Mouse (Mus musculus): Measurements from ENCODE around the gene Tecr.
"Not testable (repeated sequence)": the region's sequence is repeated elsewhere in the genome, so short reads cannot be mapped to it uniquely, and the experiment has no call there.

Tecr gene

DNA sequence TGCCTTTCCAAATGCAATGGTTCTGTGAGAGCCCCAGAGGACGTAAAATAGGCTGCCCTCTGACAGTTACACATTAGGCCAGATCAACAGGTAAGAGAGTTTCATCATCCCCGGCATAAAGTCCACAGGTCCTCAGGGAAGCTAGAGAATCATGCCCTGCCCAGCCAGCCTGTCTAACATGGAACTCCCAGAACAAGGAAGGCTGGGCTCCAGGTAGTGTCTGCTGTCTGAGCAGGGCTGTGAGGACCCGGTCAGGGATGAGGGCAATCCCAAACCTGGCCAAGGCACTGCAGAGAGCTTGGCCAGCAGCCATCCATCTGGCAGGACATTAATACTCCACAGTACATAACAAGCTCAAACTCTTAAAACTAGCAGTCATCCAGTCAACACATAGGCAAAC, 22.4 kb downstream of the Tecr start:
- intact Hi-C loops (cut with DNase I), result no loop called here

DNA sequence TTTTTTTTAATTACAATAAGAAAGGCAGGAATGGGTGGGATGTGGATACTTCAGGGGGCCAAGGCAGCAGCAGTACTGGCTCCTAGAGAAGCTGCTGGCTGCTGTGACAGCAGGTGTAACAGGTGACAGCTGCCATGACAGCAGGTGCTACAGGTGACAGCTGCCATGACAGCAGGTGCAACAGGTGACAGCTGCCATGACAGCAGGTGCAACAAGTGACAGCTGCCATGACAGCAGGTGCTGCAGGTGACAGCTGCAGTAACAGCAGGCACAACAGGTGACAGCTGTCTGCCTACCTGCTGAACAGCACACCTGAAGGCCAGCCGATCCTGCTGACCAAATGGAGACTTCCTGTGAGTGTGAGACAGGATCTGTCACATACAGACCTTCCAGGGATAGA, 23.0 kb downstream of the Tecr start:
- intact Hi-C loops (cut with DNase I), result no loop called here

DNA sequence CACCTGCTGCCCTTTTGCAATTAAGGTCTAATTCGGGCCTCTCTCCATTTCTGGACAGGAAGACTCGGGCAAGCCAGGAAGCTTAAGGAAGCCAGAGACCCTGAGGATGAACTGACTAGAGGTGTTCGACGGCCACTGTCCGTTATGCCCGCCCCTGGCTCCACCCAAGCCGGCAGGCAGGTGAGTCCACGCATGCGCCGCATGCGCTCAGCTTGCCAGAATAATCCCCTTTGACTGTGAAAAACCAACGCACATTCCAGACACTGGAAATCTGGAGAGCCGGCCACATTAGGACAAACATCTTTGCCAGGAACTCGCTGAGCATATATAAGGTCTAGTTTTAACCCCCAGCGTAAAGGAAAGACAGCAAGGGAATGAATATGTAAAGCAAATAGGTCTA, 24.5 kb downstream of the Tecr start:
- intact Hi-C loops (cut with DNase I), result no loop called here

DNA sequence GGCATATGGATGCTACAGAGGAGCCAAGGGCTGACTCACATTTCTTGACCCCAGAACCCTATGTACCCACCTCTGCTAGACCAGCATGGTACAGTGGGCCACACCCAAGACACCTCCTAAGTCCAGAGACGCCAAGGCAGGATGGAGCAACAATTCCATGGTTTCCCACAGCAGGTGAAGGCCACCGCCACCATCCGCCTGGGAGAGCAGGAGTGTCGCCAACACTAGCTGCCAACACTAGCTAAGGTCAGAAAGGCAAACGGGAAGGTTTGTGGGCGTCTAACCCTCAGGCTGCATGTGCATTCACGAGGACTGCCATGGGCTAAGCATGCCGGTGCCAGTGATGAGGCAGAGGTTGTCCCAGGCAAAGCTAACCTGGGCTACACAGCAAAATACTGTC, 25.5 kb downstream of the Tecr start:
- intact Hi-C loops (cut with DNase I), result no loop called here

DNA sequence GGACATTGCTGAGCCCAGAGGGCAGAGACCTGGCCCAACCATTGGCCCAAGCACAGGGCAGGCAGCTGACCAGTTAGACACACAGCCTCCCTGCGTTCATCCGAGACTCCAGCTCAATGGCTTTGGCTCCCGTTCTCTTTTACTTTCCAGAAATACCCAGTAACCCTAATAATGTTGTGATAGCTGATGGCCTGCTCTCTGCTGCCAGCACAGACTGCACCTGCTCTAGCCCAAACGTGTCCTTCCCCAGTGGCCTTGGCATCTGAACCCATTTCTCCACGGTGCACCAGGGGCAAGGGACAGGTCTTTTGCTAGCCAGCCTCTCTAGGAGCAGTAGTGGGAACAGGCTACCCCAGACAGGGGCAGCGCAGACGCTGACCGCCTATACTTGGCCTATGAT, 26.9 kb downstream of the Tecr start:
- intact Hi-C loops (cut with DNase I), result no loop called here

DNA sequence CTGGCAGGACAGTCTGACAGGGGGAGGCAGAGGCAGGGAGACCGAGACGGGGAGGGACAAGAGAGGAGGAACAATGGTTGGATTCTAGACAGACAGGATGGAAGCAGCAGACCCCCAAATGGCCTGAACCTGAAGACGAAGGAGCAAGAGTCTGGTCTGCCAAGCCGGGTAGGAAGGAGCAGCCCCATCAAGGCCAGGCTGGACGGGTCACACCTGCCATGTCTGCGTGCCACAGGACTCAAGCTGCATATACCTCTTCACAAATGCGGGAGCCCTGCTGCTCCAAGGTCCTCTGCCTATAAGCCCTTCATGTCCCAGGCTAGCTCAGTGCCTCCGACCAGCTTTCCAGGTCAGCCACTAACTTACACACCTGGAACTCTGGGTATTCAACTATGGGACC, 28.1 kb downstream of the Tecr start:
- intact Hi-C loops (cut with DNase I), result no loop called here

DNA sequence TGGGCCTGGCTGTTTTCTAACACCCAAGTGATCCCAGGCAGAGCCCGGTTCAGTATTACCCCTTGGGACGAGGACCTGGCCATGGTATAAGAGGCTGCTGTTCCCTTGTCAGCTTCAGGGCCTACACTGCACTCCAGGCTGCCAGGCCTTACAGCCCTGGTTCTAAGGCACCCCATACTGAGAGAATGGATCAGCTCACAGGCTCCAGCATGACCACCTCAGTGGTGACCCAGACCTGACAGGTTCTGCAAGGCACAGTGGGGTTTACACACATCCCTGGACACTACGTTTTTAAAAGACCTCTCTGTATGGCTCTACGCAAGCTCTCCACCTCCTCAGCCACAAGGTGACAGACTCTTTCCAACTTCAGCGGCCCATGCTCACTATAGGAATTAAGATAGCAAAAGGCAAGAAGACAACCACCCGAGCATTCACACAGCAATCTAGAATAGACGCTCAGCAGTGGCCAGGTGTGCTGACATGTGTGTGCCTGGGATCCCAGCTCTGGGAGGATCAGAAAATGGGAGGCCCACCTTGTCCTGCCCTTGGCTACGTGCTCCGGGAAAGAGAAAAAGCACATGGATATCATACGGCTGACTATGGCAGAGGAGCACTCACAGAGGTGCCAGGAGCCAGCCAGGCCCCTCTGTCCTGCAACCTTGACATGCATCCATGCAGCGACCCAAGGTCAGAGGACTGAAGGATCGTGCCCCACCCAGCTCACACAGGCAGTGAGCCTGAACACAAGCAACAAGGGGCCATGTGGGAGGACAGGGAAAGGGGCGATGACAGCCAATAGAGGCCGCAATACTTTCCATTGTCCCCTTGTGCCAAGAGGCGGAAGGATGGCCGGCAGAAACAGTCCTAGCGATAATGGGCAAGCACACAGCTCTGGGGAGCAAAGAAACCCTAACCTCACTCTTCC, 29.4 kb downstream of the Tecr start:
- intact Hi-C loops (cut with DNase I), result no loop called here

DNA sequence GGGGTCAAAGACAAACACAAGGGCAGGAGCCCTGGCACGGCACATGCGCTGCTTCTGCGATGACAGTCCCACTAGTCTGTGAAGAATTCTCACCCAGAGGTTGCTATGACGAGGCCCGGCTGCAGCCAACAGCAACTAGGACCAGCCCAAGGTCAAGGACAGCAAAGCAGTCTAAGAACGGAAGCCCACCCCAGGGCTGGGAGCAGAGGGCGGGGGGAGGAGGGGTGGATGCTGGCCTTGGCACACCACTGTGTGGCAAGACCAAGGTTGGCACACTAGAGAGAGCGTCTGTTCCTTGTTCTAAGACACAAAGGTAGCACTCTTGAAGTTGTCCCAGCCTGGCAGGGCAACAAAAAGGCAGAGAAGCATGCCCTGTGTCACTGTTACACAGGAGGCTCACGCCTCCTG, 30.4 kb downstream of the Tecr start:
- intact Hi-C loops (cut with DNase I), result no loop called here

DNA sequence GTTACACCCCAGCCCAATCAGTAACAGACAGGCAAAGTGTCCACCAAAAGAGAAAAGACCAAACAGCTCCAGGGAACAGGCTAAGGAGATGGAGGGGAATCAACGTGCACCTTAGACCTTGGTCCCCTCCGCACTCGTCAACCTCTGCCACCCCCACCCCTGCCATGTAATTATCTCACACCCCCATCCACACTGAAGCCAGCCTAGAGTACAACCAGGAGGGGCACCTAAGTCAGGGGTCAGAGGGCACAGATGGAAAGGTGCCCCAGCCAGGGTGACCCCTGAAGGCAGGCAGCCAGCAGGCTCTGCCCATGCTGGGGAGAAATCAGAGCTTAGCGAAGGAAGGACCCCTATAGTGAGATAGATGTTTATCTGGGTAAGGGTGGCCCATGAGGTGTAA, 30.9 kb downstream of the Tecr start:
- intact Hi-C loops (cut with DNase I), result no loop called here

DNA sequence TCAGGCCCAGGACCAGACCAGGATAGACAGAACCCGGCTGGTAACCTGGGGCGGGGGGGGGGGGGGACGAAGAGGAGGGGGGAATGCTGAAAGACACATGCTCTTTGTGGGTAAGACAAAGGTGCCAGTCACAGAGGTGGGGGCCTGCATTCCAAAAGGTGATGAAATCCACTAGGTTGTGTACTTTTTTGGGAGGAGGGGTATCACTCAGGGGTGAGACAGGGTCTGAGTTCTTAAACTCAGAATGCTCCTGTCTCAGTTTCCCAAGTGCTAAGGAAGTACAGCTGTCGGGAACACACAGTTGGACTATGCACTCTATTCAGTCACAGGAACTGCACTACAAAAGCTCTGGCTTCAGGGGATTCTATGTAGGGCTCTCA, 31.3 kb downstream of the Tecr start:
- intact Hi-C loops (cut with DNase I), result no loop called here

DNA sequence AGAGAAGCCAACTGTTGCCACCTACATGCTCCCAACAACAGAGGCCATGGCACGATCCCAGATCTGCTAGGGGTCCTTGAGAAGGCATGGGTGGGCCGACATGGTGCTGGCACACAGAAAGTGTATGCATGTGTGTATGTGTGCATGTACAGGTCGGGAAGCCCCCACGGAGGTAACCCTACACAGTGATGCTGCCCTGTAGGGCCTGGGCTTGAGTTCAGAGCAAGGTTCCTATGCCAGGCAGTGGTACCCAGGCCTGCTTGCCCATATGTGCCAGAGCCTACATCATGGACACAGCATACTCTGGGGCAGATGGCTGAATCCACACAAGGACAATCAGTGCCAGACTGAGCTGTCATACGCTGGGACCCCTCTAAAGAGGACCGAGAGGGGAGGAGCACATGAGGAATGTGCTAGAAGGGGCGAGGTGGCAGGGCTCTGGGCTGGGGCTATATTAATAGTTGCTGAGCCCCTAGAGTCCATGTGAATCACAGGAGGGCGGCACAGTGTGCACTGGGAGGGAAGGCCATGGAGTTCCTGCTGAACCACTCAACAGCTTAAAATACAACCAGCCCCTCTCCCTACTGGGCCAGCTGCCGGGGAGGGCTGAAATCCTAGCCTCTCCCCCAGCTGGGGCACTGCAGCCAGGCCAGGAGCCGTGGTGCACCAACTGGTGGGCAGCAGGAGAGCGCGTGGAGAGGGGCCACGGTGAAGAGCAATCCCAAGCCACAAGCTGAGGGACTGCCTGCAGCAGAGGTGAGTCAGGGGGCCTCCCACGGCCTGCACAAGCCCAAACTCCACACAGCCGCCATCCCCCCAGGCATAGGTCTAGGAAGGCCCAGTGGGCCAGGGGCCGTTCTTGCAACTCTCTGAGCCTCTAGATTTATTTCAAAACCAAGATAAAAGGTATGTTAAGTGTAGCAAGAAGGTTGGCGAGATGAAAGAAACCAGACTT, 31.9 kb downstream of the Tecr start:
- intact Hi-C loops (cut with DNase I), result no loop called here

DNA sequence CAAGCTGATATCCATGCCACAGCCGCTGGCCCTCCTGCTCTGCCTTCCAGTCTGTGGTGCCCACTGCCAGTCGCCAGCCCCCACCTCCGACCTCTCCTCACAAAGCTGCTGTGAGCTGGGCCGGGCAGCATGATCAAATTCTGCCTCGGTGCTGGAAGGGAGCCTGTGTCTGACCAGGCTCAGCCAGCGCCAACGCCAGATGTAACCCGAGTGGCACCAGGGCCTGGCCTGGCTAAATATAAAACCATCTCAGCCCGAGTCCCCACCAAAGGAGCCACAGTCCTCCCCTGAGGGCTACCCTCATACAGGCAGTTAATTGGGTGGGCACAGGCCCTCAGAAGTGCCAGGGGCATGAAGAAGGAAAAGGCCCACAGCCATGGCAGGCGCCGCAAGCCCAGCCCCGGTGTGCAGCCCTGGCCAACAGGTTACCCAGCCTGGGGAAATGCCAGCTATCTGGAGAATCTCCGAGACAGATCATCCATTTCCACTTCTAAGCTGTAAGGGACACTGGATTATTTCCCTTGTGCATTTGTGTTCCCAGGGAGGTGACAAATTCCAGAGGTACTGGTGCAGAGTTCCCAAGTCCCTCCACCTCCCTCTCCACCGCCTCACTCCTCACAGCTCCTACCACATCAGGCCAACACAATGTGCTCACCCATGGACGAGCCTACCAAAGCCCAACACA, 33.0 kb downstream of the Tecr start:
- intact Hi-C loops (cut with DNase I), result no loop called here

DNA sequence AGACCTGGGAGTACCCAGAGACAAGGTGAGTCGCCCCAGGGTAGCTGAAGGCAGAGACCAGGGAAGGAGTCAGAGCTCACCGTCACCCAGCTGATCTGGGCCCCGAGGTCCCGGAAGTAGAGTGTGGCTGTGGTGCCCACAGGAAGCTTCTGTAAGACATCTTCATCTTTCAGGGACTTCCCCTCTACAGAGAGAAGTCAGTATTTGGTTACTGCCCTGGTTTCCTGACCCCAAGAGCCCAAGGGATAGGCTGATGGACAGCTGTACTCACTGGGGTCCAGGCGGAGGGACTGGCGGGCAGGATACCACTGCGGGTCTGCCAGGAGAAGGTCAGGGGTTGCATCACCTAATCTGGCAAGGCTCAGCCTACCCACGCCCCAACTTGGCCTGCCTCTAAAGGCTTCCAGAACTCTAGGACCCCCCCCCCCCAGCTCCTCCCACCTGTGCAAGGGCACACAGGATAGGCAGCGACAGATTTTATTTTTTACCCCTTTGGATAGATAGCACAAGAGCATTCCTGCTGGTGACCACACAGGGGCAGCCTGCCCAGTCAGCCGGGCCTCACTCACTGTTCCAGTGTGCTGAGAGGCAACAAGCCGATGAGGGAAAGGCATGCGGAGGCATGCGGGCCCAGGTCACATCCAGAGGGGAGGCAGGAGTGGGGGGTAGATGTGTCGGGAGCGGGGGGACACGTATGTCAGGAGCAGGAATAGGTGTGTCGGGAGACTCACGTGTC, 34.5 kb downstream of the Tecr start:
- intact Hi-C loops (cut with DNase I), result no loop called here

DNA sequence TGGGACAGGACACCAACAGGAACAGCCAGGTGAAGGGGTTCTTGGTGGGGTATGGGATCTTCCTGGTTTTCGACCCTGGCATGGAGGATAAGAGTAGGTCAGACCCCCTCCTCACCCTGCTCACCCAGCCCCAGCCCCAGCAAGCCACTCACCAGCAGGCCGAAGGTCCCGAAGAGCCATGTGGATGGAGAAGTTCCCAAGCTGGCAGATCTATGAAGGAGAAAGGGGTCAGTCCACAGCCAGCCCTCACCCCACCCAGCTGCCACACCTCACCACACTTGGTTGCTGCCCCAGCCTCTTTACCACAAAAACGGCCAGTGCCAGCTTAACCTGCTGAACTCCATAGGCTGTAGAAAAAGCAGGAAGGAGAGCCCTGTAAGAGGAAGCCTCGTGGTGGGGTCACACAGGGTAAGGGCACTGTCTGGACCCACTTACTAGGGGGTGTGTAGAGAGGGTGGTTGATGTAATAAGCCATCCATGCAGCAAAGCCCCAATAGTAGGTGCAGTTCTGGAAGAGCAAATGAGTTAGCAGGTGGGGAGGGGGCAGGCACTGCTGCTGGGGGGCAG, 35.4 kb downstream of the Tecr start:
- intact Hi-C loops (cut with DNase I), result no loop called here

DNA sequence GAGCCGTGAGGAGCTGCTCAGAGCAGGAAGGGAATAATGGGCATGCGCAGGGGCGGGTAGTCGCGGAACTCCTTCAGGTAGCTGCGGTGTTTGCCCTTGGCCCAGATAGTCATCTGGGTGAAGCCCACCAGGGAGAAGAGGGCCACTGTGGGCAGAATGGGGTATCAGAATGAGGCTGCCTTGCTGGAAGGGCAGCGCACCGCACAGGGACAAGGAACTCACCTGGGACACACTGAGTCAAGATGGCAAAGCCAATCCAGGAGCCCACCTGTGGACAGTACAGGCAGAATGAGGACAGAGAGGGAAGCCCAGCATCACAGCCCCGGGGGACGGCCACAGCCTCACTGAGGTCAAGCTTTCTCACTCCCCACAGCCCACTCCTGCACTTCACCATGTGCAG, 36.0 kb downstream of the Tecr start:
- intact Hi-C loops (cut with DNase I), result no loop called here

DNA sequence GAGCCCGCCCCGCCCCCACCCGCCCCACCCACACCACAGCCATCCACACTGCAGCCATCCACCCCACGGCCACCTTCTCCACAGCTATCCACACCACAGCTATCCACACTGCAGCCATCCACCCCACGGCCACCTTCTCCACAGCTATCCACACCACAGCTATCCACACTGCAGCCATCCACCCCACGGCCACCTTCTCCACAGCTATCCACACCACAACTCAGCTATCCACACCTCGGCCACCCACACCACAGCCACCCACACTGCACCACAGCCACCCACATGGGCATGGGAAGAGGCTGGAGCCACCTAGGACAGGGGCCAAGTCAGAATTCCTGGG, 36.8 kb downstream of the Tecr start:
- intact Hi-C loops (cut with DNase I), result not testable (repeated sequence)

DNA sequence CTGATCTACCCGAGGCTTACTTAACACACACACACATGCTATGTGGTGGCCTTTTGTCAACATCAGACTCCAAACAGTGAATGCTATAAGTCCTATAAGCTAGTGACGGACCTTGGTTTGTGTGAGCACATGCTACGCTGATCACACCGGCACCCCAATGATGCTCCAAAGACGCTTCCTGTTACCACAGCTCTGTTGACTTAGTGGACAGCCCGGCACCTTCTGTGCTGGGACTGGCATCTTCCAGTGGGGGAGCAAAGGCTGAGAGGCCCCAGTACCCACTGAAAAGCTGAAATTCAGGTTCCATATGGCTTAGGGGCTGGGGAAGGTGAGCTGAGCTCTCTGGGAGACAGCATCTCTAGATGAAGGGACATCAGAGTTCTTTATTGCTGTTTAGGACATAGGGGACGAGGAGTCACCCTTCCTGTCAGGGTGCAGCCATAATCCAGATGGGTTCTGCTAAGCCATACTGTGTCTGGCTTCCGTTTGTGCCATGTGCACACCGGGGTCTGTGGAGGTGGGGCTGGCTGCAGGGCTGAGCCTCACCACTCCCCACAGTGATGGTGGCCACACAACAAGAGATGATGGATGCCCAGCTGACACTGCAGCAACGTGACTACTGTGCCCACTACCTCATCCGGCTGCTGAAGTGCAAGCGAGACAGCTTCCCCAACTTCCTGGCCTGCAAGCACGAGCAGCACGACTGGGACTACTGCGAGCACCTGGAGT, 37.3 kb downstream of the Tecr start:
- intact Hi-C loops (cut with DNase I), result no loop called here

DNA sequence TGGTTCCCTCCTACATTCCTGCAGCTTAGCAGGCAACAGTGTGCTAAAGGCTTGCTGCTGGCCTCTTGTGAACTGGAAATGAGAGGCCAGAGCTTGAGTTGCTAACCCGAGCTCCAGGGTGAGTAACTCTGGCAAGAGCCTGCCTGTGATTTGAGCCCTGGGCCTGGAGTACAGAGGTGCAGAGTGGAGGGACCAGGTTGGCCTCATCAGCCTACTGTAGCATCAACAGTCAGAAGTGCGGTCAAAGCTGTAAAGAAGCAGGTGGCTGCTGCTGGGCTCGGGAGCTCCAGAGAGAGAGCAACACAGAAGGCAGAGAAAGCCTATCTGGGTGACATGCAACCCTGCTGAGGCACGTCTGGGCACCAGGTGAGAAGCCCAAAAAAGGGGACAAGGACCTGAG, 38.6 kb downstream of the Tecr start:
- intact Hi-C loops (cut with DNase I), result loop anchor here (5.0 kb wide), 1 partner anchor 38 kb away; the partner anchor contains the start of genes Dnajb1 and Tecr

DNA sequence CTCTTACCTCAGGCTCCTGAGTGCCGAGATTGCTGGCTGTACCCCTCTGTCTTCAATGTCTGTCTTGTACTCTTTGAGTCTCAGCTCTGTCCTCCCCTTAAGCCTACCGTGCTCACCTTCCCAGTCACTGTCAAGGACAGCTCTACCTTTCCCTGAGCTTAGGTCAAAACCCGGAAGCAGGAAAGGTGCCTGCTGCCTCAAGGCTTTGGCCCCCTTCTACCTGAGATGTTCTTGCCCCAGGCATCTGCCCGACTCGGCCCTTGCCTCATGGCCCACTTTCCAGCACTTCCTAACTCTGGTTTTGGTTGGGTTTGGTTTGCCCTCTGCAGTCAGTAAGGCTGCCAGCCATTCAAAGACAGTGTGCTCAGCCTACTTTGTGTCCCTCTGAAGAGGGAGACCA, 39.0 kb downstream of the Tecr start:
- intact Hi-C loops (cut with DNase I), result loop anchor here (5.0 kb wide), 1 partner anchor 39 kb away; the partner anchor contains the start of genes Dnajb1 and Tecr

DNA sequence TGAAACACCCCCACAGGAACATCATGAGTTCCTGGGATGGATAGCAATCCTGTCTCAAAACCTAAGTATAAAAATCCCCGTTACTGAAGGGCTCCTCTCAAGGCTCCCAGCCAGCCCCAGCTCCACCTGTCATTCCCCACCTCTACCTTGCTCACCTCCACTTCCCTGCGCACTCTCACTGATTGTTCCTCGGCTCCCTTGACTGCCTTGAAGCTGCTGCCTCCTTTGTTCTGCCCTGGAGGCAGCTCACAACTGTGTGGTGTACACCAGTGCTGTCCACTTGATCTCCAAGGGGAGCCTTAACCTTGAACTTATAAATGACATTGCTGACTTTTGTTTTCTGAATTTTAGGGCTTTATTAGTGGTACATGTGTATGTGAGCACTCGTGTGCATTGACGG, 39.6 kb downstream of the Tecr start:
- intact Hi-C loops (cut with DNase I), result loop anchor here (5.0 kb wide), 1 partner anchor 39 kb away; the partner anchor contains the start of genes Dnajb1 and Tecr
